Mouse (Mus musculus) megakaryocyte, embryonic 14.5 days (primary cell): Measurements from ENCODE around the gene Dynlrb1.

ENCODE experiments used
- FLI1 ChIP-seq: IDR thresholded peaks from 2 replicates; pipeline ENCODE4 v1.6.1; 2012; ENCODE audit warnings: low read length, inconsistent platforms, mixed read lengths
- GATA1 ChIP-seq: IDR thresholded peaks from 3 replicates; pipeline ENCODE4 v1.6.1; 2012; ENCODE audit warnings: mixed read lengths, low read length, inconsistent platforms, borderline replicate concordance

DNA sequence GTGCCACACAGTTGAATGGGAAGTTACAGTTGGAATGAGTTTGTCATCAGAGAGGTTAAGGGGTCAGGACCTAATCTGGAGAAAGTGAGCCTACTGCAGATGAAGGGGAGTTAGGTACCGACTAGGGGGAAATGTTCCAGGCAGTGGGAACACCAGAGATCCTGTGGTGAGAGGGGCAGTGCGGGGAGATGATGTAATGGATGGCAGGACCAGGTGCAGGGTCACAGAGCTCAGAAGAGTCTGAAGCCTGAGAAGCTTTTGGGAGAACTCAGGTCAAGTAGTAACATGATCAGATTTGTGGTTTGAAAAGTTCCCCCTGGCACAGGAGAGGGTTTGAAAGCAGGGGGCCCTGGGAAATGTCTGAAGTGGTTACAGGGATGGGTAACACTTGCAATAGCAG, 43.8 kb downstream of the Dynlrb1 start:
- no peak for TF ChIP-seq GATA1
- no peak for TF ChIP-seq FLI1
